Mouse (Mus musculus) left cerebral cortex, postnatal 4 days (tissue): ENCODE data around the gene Exosc5. TPM values are rescaled to one million over a fixed set of nuclear protein-coding genes. Genes with fewer than 3 reads are reported as not detected.

Source experiments
- DNase-seq: peaks from one replicate; pipeline ENCODE4 v3.0.0-alpha.2; 2022
- intact Hi-C: fragments of 180-260 bp; cut with DNase I; formaldehyde crosslinking; loops from one replicate; pipeline ENCODE4 v1.15.1; 2025
- total RNA-seq, 2 experiments: library from RNA; stranded (reverse); gene quantifications; 2 replicates each; pipeline ENCODE4 v1.2.3; 2021

Gene Exosc5
- total RNA-seq, 2 experiments from 2014 or later = 15.1 to 18.4 TPM

- intact Hi-C loops = no loop called here
- no peak for DNase-seq
Observed at GRCm38 (mm10) chr7:25632679-25633078, 26.3 kb upstream of the Exosc5 start.

- intact Hi-C loops = no loop called here
- DNase-seq = no peak
Observed at GRCm38 (mm10) chr7:25636373-25636772, 22.6 kb upstream of the Exosc5 start.

- no peak for DNase-seq
- intact Hi-C loops = no loop called here
Observed at GRCm38 (mm10) chr7:25637099-25637498, 21.9 kb upstream of the Exosc5 start.

GRCm38 (mm10) chr7:25639754-25640153, 19.2 kb upstream of the Exosc5 start:
- intact Hi-C loops = no loop called here
- DNase-seq = no peak

DNA sequence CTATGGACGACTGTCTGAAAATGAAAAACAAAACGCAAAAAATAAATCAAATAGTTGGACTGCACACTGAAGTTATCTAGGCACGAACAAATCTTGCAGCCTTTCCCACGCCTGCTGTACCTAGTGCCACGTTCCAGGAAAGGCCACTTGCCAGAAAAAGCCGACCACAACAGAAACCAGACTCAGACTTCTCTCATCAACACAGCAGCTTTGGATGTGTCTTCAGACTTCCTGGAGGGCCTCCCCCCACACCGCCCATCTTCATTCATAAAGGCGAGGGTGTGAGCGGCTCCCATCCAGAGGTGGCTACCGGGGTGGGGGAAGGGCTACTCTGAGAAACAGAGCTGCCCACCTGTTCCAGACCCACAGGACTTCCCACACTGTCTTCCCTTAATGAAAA, 14.8 kb upstream of the Exosc5 start:
- intact Hi-C loops = no loop called here

GRCm38 (mm10) chr7:25644631-25645030, 14.3 kb upstream of the Exosc5 start:
- intact Hi-C loops = no loop called here

More for the DNA sequence above, 14.8 kb upstream of the Exosc5 start:
- DNase-seq = no peak

GRCm38 (mm10) chr7:25645074-25645473, 13.9 kb upstream of the Exosc5 start:
- intact Hi-C loops = no loop called here
- no peak for DNase-seq

More at GRCm38 (mm10) chr7:25644631-25645030, 14.3 kb upstream of the Exosc5 start:
- no peak for DNase-seq

- intact Hi-C loops = no loop called here
Observed at GRCm38 (mm10) chr7:25647574-25648123, 11.3 kb upstream of the Exosc5 start.

DNA sequence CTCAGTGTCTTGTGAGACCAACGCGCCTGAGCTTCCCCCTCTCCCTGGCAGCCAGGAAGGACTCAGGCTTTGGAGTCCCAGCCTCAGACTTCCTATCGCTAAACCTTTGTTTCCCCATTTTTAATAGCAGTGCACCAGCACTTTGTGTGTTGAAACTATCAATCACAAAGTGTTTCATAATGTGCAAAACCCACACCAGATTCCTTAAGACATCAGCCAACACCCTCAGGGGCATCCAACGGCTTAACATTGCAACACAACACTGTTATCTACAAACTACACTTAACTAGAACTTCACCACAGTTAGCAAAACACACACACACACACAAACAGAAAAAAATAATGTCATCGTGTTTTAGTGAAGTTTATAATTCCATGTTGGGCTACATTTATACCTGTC, 9.1 kb upstream of the Exosc5 start:
- no peak for DNase-seq
- intact Hi-C loops = no loop called here

More at GRCm38 (mm10) chr7:25647574-25648123, 11.3 kb upstream of the Exosc5 start:
- DNase-seq = no peak

DNA sequence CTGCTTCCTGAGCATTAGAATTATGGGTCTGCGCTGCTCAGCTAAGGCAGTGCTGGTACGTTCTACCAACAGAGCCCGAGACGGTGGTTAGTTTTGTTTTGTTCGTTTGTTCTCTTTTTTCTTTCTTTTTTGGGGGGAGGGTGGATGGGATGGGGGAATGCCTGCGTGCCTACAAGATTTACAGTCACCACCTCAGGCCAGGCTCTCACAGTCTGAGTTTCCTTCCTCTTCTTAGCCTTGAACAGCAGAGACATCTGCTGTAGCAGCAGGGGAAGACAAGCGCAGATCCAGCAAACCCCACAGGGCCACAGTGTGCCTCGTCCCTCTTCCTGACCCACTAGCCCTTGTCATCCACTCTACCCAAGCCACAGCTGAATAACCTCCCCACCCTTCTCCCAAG, 7.7 kb upstream of the Exosc5 start:
- intact Hi-C loops = no loop called here
- no peak for DNase-seq

GRCm38 (mm10) chr7:25652244-25652759, 6.7 kb upstream of the Exosc5 start:
- intact Hi-C loops = no loop called here

GRCm38 (mm10) chr7:25655601-25656428, 3.1 kb upstream of the Exosc5 start:
- DNase-seq = no peak
- intact Hi-C loops = no loop called here

More at GRCm38 (mm10) chr7:25652244-25652759, 6.7 kb upstream of the Exosc5 start:
- no peak for DNase-seq

GRCm38 (mm10) chr7:25657785-25658184, 1.2 kb upstream of the Exosc5 start:
- intact Hi-C loops = no loop called here

GRCm38 (mm10) chr7:25666381-25666780, 7.4 kb downstream of the Exosc5 start:
- intact Hi-C loops = no loop called here
- no peak for DNase-seq

More at GRCm38 (mm10) chr7:25657785-25658184, 1.2 kb upstream of the Exosc5 start:
- no peak for DNase-seq

DNA sequence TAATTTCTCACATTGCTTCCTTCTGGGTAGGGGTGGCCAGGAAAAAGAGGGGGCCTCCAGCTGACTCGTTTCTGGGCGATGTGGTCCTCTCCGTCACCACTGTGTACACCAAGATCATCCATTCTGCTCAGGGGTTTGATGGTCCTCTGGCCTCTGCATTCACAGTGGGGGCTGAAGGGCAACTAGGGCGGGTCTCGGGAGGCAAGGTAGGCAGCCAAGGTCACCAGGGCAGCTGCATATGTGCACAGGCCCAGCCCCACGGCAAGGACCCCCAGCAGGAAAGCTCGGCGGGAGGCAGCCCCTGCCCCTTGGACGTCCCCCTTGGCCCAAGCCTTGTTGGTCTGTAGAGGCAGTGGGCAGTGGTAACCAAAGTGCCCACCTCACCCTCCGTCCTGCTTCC, 10.2 kb downstream of the Exosc5 start:
- no peak for DNase-seq
- intact Hi-C loops = no loop called here

- intact Hi-C loops = no loop called here
- DNase-seq = no peak
Observed at GRCm38 (mm10) chr7:25669631-25670030, 10.7 kb downstream of the Exosc5 start.

DNA sequence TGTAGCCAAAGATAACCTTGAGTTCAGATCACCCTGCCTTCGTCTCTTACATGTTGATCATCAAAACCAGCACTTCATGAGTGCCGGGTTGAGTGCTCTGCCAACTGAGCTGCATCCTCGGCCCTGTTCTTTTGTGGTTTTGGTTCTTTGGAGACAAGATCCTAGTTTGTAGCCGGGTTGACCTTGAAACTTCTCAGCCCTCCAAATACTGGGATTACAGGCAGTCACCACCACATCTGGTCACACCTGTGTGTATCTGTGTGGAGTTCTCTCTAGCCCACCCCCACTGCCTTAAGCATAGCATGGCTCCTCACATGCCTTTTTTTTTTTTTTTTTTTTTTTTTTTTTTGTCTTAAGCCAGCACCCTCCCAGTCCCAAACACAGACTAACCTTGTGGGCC, 11.1 kb downstream of the Exosc5 start:
- intact Hi-C loops = no loop called here
- no peak for DNase-seq

DNA sequence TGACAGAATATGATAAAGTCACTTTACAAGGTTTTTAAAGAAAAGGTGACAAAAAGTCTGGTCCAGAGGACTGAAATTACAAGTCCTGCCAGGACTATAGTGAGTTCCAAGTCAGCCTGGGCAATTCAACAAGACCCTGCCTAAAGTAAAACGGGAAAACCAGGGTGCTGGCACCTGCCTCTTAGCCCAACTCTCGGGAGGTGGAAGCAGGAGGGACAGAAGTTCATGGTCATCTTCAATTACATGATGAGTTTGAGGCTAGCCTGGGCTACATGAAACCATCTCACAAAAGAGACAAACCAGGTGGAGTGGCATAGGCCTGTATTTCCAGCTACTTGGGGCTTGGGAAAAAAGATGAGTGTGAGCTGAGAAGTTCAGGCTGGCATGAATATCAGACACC, 12.7 kb downstream of the Exosc5 start:
- intact Hi-C loops = no loop called here
- no peak for DNase-seq

DNA sequence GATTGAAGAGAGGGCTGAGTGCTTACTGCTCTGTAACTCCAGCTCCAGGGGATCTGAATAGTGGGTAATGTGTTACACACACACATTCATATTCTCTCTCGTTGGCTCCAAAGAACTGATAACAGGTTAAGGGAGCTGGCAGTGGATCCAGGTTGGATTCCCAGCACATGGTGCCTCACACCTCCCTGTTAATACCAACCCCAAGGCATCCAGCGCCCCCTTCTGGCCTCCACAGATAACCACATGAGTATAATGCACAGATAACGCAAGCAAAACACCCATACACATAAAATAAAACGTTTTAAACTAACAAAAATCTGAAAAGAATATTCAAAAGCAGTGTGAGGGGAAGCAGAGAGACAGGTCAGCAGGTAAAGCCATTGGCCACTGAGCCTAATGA, 13.5 kb downstream of the Exosc5 start:
- intact Hi-C loops = no loop called here
- no peak for DNase-seq

GRCm38 (mm10) chr7:25674297-25674696, 15.3 kb downstream of the Exosc5 start:
- no peak for DNase-seq
- intact Hi-C loops = no loop called here

DNA sequence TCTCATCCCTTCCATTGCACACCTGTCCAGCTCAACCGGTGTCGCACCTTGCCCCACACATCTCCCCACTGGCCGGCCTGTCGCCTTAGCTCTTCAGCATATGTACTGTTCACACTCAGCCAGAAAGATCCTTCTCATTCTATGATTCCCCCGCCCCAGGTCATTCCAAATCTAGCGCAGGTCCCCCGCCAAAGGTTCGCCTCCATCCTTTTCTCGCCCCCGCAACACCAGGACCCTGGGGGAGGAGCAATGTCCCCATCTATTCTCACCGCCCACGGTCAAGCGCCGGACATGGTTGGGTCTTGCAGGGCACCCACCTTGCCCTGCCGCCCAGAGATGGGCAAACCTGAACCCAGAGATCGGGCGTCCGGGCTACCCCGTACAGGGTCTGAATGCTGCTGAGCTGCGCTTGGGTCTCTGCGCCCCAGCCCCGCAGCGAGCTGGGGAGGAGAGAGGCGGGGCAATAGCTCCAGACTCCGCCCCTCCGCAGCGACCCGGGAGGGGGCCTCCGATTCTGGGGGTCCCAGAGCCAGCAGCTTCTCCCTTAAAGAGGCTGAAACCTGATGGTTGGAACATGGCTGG, 15.8 kb downstream of the Exosc5 start, which contains the start of gene Tmem91:
TSS of gene Tmem91 (minus strand) at position 448 of the 582 bp plus-strand sequence.
- intact Hi-C loops = no loop called here
- no peak for DNase-seq

DNA sequence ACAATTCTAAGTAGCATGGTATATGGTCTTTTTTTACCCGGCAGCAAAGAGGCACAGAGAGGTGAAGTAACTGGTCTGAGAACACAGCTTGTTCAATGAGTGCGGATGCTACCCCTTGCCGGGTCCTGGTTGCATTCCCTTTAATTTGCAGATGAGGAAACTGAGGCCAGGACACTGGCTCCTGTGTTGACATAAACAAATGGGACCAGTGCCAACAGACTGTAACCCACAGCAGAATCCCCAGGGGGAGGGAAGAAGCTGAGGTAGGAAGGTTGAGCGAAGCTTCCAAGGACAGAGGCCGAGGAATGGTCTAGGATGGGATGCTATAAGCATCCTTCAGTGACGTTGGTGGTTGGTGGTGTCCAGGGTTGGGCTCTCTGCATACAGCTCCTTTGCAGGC, 16.4 kb downstream of the Exosc5 start:
- no peak for DNase-seq

More for the DNA sequence above, 16.4 kb downstream of the Exosc5 start:
- intact Hi-C loops = no loop called here
